Mouse (Mus musculus): ENCODE measurements around the gene Pcsk4. TPM values are rescaled to one million over a fixed set of nuclear protein-coding genes. Genes with fewer than 3 reads are reported as not detected.
A peak's percentile ranks its signal among the peaks of the same experiment; 100 is the strongest.

Pcsk4 gene
- total RNA-seq (2015) (5.3 and 7.0 TPM in 2 replicates), total RNA-seq (2017) (0.67 and 1.8 TPM in 2 replicates)

- ATAC-seq (replicated peaks; ENCODE audit: poor library complexity), result peak; percentile 92
Observed at GRCm38 (mm10) chr10:80329273-80330081, at the start of gene Pcsk4, which contains the start of gene Reep6. TSS of gene Pcsk4 (minus strand) at chr10:80329498. TSS of gene Reep6 (plus strand) at chr10:80329953.

GRCm38 (mm10) chr10:80377716-80378115 lies 48.4 kb upstream of the Pcsk4 start:
- no peak for ATAC-seq (replicated peaks; ENCODE audit: poor library complexity)

GRCm38 (mm10) chr10:80376160-80376559 lies 46.9 kb upstream of the Pcsk4 start:
- peak; percentile 95 for ATAC-seq (replicated peaks; ENCODE audit: poor library complexity)

GRCm38 (mm10) chr10:80374063-80374462 lies 44.8 kb upstream of the Pcsk4 start:
- ATAC-seq (replicated peaks; ENCODE audit: poor library complexity), result peak; percentile 80

GRCm38 (mm10) chr10:80372706-80373105 lies 43.4 kb upstream of the Pcsk4 start:
- ATAC-seq (replicated peaks; ENCODE audit: poor library complexity), result no peak

GRCm38 (mm10) chr10:80371983-80372382 lies 42.7 kb upstream of the Pcsk4 start:
- no peak for ATAC-seq (replicated peaks; ENCODE audit: poor library complexity)

GRCm38 (mm10) chr10:80371411-80371966 lies 42.2 kb upstream of the Pcsk4 start:
- no peak for ATAC-seq (replicated peaks; ENCODE audit: poor library complexity)

GRCm38 (mm10) chr10:80369995-80370747 lies 40.9 kb upstream of the Pcsk4 start:
- ATAC-seq (replicated peaks; ENCODE audit: poor library complexity), result peak; percentile 42

- ATAC-seq (replicated peaks; ENCODE audit: poor library complexity), result peak; percentile 50
Observed at GRCm38 (mm10) chr10:80368392-80368791, 39.1 kb upstream of the Pcsk4 start.

- ATAC-seq (replicated peaks; ENCODE audit: poor library complexity), result peak; percentile 47; the same call in 1 of the 2 replicates
Observed at GRCm38 (mm10) chr10:80367954-80368353, 38.7 kb upstream of the Pcsk4 start.

GRCm38 (mm10) chr10:80365736-80366135 lies 36.4 kb upstream of the Pcsk4 start:
- no peak for ATAC-seq (replicated peaks; ENCODE audit: poor library complexity)

- ATAC-seq (replicated peaks; ENCODE audit: poor library complexity), result no peak
Observed at GRCm38 (mm10) chr10:80363734-80364133, 34.4 kb upstream of the Pcsk4 start.

- peak; percentile 32 for ATAC-seq (replicated peaks; ENCODE audit: poor library complexity)
Observed at GRCm38 (mm10) chr10:80357994-80358639, 28.8 kb upstream of the Pcsk4 start.

- no peak for ATAC-seq (replicated peaks; ENCODE audit: poor library complexity)
Observed at GRCm38 (mm10) chr10:80357336-80357735, 28.0 kb upstream of the Pcsk4 start.

GRCm38 (mm10) chr10:80356737-80357136 lies 27.4 kb upstream of the Pcsk4 start:
- ATAC-seq (replicated peaks; ENCODE audit: poor library complexity), result no peak

GRCm38 (mm10) chr10:80356001-80356682 lies 26.8 kb upstream of the Pcsk4 start, which contains the start of gene Plk5:
TSS of gene Plk5 (plus strand) at chr10:80356459.
- no peak for ATAC-seq (replicated peaks; ENCODE audit: poor library complexity)

- no peak for ATAC-seq (replicated peaks; ENCODE audit: poor library complexity)
Observed at GRCm38 (mm10) chr10:80355431-80355830, 26.1 kb upstream of the Pcsk4 start.

- no peak for ATAC-seq (replicated peaks; ENCODE audit: poor library complexity)
Observed at GRCm38 (mm10) chr10:80352727-80353126, 23.4 kb upstream of the Pcsk4 start.

- no peak for ATAC-seq (replicated peaks; ENCODE audit: poor library complexity)
Observed at GRCm38 (mm10) chr10:80351896-80352295, 22.6 kb upstream of the Pcsk4 start.

GRCm38 (mm10) chr10:80350292-80350691 lies 21.0 kb upstream of the Pcsk4 start:
- ATAC-seq (replicated peaks; ENCODE audit: poor library complexity), result peak; percentile 92

Measured in megakaryocyte progenitor cell, adult 5-6 weeks (primary cell).